Mouse (Mus musculus) lung, adult 2 months (tissue): Measurements from ENCODE around the gene Rarb.

ENCODE experiments used
- CTCF ChIP-seq: fragments of 200-500 bp; IDR thresholded peaks from 2 replicates; pipeline ENCODE4 v1.5.1; 2011; ENCODE audit warnings: mild to moderate bottlenecking, low read length, control low read depth; ENCODE audit not compliant: insufficient read depth
- POLR2A ChIP-seq: fragments of 200-500 bp; IDR thresholded peaks from 2 replicates; pipeline ENCODE4 v1.6.1; 2011; ENCODE audit warnings: low read depth, mild to moderate bottlenecking, control low read depth, low read length, borderline replicate concordance; ENCODE audit errors: extremely low read depth

- TF ChIP-seq CTCF (no peak), POLR2A (no peak)
Observed at GRCm38 (mm10) chr14:16509825-16510224, 309.1 kb downstream of the Rarb start.
